Mouse (Mus musculus) hindbrain, embryonic 12.5 days (tissue): ENCODE results near the gene Aurka. TPM values are rescaled to one million over a fixed set of nuclear protein-coding genes. Genes with fewer than 3 reads are reported as not detected.

Source experiments
- ATAC-seq: fragments of 200-750 bp; cut with Nextera tagmentation; 2 replicates; pipeline ENCODE4 v1.8.0; 2017; ENCODE audit warnings: moderate TSS enrichment; ENCODE audit not compliant: low FRiP score
- H3K27ac ChIP-seq: fragments of 300-500 bp; sonication (generic); 2 replicates; pipeline ENCODE4 v1.5.1; 2016; ENCODE audit warnings: mild to moderate bottlenecking
- H3K27me3 ChIP-seq: fragments of 300-500 bp; sonication (generic); 2 replicates; pipeline ENCODE4 v1.6.1; 2016; ENCODE audit warnings: mild to moderate bottlenecking
- H3K36me3 ChIP-seq: fragments of 300-500 bp; sonication (generic); 2 replicates; pipeline ENCODE4 v1.6.1; 2016; ENCODE audit warnings: mild to moderate bottlenecking
- H3K4me1 ChIP-seq: fragments of 300-500 bp; sonication (generic); 2 replicates; pipeline ENCODE4 v1.6.1; 2016
- H3K4me2 ChIP-seq: fragments of 300-500 bp; sonication (generic); replicated peaks from 2 replicates; pipeline ENCODE4 v1.6.1; 2016; ENCODE audit warnings: mild to moderate bottlenecking
- H3K4me3 ChIP-seq: fragments of 300-500 bp; sonication (generic); 2 replicates; pipeline ENCODE4 v1.5.1; 2016; ENCODE audit warnings: mild to moderate bottlenecking
- H3K9ac ChIP-seq: fragments of 300-500 bp; sonication (generic); 2 replicates; pipeline ENCODE4 v1.6.1; 2016; ENCODE audit warnings: mild to moderate bottlenecking, moderate library complexity
- H3K9me3 ChIP-seq: fragments of 300-500 bp; sonication (generic); replicated peaks from 2 replicates; pipeline ENCODE4 v1.6.1; 2016; ENCODE audit warnings: mild to moderate bottlenecking
- WGBS: fragments of 180-500 bp; shearing (Covaris S2); methylation state at CpG from one replicate; pipeline ENCODE4 v1.1.7; 2016; 5-methylcytosine and 5-hydroxymethylcytosine counted together
- polyA plus RNA-seq: library from polyadenylated mRNA; unstranded; fragments of >200 nt; fragmentation: Nextera tagmentation; extraction: Ambion mirVana; gene quantifications from 2 replicates; pipeline ENCODE4 v1.2.1, GENCODE M21; 2016

The Aurka gene
- polyA plus RNA-seq, 1 experiment from 2014 or later, result 85.6 TPM

GRCm38 (mm10) chr2:172401116-172401825 is 30.9 kb upstream of the Aurka start:
- Histone ChIP-seq H3K36me3 (no peaks in the 10 kb centered on the region), H3K4me2 (no peak overlapping the region), H3K4me1 (peaks cover 10% of the 10 kb centered on the region), H3K9ac (no peak overlapping the region), H3K27me3 (no peaks in the 10 kb centered on the region), H3K4me3 (no peak overlapping the region), H3K9me3 (no peaks in the 10 kb centered on the region), H3K27ac (no peak overlapping the region)
- WGBS, result 73% methylated on average over 13 of the region's 13 CpGs
- no peak for ATAC-seq

- ATAC-seq, result peak; percentile 32; the same call in 1 of the 2 replicates
- H3K9ac ChIP-seq, result no peak overlapping the region
Measured at GRCm38 (mm10) chr2:172399901-172400300, 29.6 kb upstream of the Aurka start.

DNA sequence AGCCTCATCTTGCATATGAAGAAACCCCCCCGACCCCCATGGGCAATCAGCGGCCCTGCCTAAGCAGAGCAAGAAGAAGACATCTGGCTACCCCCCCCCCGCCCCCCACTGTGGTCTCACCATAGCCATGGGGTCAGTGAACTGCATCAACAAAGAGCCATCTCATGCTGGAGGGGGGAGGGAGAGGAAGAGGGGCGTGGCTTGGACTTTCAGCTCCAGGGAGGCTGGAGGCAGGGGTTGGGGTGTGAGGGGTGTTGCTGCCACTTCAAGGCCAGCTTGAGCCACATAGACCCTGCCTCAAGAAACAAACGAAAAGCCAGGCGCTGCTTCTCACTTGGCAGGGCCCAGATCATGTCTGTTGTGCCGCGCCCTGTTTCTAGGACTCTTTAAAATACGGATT is 25.6 kb upstream of the Aurka start:
- no peak for ATAC-seq
- H3K27me3 ChIP-seq, result no peaks in the 10 kb centered on the region
- no peak overlapping the region for H3K4me3 ChIP-seq
- H3K4me1 ChIP-seq, result peaks cover 15% of the 10 kb centered on the region
- H3K36me3 ChIP-seq, result no peaks in the 10 kb centered on the region
- H3K9ac ChIP-seq, result no peak overlapping the region
- no peak overlapping the region for H3K27ac ChIP-seq
- WGBS, result 33% methylated on average over 9 of the region's 9 CpGs
- no peaks in the 10 kb centered on the region for H3K9me3 ChIP-seq
- H3K4me2 ChIP-seq, result no peak overlapping the region

More at GRCm38 (mm10) chr2:172399901-172400300, 29.6 kb upstream of the Aurka start:
- WGBS, result 26% methylated on average over 9 of the region's 9 CpGs
- H3K36me3 ChIP-seq, result no peaks in the 10 kb centered on the region
- no peaks in the 10 kb centered on the region for H3K27me3 ChIP-seq
- H3K4me1 ChIP-seq, result peaks cover 15% of the 10 kb centered on the region
- no peaks in the 10 kb centered on the region for H3K9me3 ChIP-seq
- H3K27ac ChIP-seq, result no peak overlapping the region
- H3K4me2 ChIP-seq, result no peak overlapping the region
- H3K4me3 ChIP-seq, result no peak overlapping the region

- Histone ChIP-seq H3K36me3 (no peaks in the 10 kb centered on the region), H3K4me2 (no peak overlapping the region), H3K27me3 (no peaks in the 10 kb centered on the region), H3K9me3 (no peaks in the 10 kb centered on the region), H3K4me1 (peaks cover 7% of the 10 kb centered on the region), H3K27ac (no peak overlapping the region), H3K4me3 (no peak overlapping the region), H3K9ac (no peak overlapping the region)
- no peak for ATAC-seq
- 78% methylated on average over 4 of the region's 4 CpGs for WGBS
Measured at GRCm38 (mm10) chr2:172394671-172395070, 24.3 kb upstream of the Aurka start.

DNA sequence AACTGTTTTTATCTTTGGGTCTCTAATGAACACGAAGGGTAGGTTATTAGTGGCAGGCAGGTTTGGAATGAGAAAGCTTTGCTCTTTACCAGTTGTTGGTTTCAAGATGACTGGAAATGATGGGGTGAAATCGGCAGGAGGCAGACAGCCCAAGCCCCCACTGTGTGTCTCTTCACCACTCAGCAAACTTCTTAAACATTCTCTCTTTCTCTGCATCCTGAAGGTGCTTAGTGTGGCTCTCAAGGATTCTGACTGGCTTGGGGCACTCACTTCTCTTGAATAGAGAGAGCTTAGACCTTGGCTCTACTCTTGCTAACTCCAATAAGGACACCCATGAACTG is 23.7 kb upstream of the Aurka start:
- Histone ChIP-seq H3K4me1 (peaks cover 5% of the 10 kb centered on the region), H3K9ac (no peak overlapping the region), H3K4me2 (no peak overlapping the region), H3K27ac (no peak overlapping the region), H3K4me3 (no peak overlapping the region), H3K27me3 (no peaks in the 10 kb centered on the region), H3K9me3 (no peaks in the 10 kb centered on the region), H3K36me3 (no peaks in the 10 kb centered on the region)
- ATAC-seq, result no peak
- WGBS, result 60% methylated on average over 2 of the region's 2 CpGs

DNA sequence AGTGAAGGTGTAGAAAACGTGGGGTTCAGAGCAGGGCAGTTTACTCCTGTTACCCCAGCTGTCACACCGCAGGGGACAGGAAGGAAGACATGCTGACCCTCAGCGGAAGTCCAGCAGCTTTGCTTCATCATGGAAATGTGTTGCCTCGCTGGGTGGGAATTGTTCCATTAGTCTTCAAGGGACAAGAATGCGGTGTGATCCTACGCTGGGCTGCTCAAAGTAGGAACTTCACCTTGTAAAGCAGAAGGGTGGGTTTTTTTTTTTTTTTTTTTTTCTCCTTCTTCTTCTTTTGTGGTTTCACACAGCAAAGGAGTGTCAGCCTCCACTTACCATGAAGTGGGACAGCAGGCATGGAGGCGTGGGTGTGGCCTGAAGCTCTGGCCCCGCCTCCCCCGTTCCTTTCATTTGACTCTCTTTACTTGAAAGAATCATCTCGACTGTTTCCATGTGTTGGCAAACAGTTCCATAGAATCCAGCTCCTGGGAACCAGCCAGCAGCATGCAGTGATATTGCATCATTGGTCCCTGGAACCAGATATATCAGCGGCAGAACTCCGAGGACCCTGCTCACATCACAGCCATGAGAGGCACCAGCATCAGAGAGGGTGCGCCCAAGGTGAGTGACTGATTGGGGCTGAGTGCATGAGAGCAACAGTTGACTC is 23.2 kb upstream of the Aurka start, which contains the start of gene Cass4:
TSS of gene Cass4 (plus strand) at position 404 of the 661 bp plus-strand sequence.
- no peak within 1 kb of the TSS for H3K4me3 ChIP-seq
- H3K9ac ChIP-seq, result no peak within 1 kb of the TSS
- H3K36me3 ChIP-seq, result no peaks in the 10 kb centered on the region
- no peak within 1 kb of the TSS for H3K27ac ChIP-seq
- 38% methylated on average over 13 of the region's 13 CpGs for WGBS
- no peak within 1 kb of the TSS for H3K4me2 ChIP-seq
- no peak for ATAC-seq
- H3K4me1 ChIP-seq, result peaks cover 5% of the 10 kb centered on the region
- no peaks in the 10 kb centered on the region for H3K9me3 ChIP-seq
- no peaks in the 10 kb centered on the region for H3K27me3 ChIP-seq

GRCm38 (mm10) chr2:172392041-172392521 is 21.7 kb upstream of the Aurka start:
- Histone ChIP-seq H3K9ac (no peak overlapping the region), H3K27me3 (no peaks in the 10 kb centered on the region), H3K27ac (no peak overlapping the region), H3K4me2 (no peak overlapping the region), H3K4me3 (no peak overlapping the region), H3K4me1 (peaks cover 5% of the 10 kb centered on the region), H3K9me3 (no peaks in the 10 kb centered on the region), H3K36me3 (no peaks in the 10 kb centered on the region)
- ATAC-seq, result no peak
- 77% methylated on average over 10 of the region's 10 CpGs for WGBS

GRCm38 (mm10) chr2:172390341-172390740 is 20.0 kb upstream of the Aurka start:
- Histone ChIP-seq H3K27ac (no peak overlapping the region), H3K4me2 (no peak overlapping the region), H3K4me3 (no peak overlapping the region), H3K9ac (no peak overlapping the region), H3K9me3 (no peaks in the 10 kb centered on the region), H3K36me3 (no peaks in the 10 kb centered on the region), H3K27me3 (no peaks in the 10 kb centered on the region), H3K4me1 (no peaks in the 10 kb centered on the region; the same call in 1 of the 2 replicates)
- 50% methylated on average over 6 of the region's 6 CpGs for WGBS
- ATAC-seq, result no peak

GRCm38 (mm10) chr2:172384715-172385114 is 14.4 kb upstream of the Aurka start:
- ATAC-seq, result no peak
- peaks cover 29% of the 10 kb centered on the region for H3K36me3 ChIP-seq
- H3K4me1 ChIP-seq, result no peaks in the 10 kb centered on the region
- no peaks in the 10 kb centered on the region for H3K9me3 ChIP-seq
- no peak overlapping the region for H3K27ac ChIP-seq
- 92% methylated on average over 3 of the region's 3 CpGs for WGBS
- H3K4me2 ChIP-seq, result no peak overlapping the region
- no peak overlapping the region for H3K9ac ChIP-seq
- H3K27me3 ChIP-seq, result no peaks in the 10 kb centered on the region
- no peak overlapping the region for H3K4me3 ChIP-seq

DNA sequence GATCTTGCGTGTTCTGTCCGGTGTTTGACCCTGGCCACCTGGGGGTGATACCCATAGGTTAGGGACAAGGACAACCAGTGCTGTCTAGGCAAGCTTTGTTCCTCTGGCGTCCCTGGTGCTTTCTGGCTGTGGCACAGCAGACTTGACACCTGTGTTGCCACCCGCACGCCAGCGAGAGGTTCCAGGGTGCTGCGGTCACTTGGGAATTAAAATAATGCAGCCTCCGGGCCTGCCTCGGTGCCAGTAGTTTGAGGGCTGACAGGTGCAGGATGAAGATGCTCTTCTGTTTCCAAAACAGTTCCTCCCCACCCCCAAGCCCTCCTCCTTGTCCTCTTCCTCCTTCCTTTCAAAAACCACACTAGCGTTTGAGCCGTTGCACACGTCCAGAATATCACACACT is 11.6 kb upstream of the Aurka start:
- Histone ChIP-seq H3K36me3 (peaks cover 56% of the 10 kb centered on the region), H3K4me3 (no peak overlapping the region), H3K27me3 (no peaks in the 10 kb centered on the region), H3K4me2 (no peak overlapping the region), H3K9ac (no peak overlapping the region), H3K4me1 (no peaks in the 10 kb centered on the region), H3K9me3 (no peaks in the 10 kb centered on the region), H3K27ac (no peak overlapping the region)
- WGBS, result 89% methylated on average over 12 of the region's 12 CpGs
- ATAC-seq, result no peak

- no peak for ATAC-seq
- Histone ChIP-seq H3K4me3 (no peak overlapping the region), H3K36me3 (peaks cover 61% of the 10 kb centered on the region), H3K27ac (no peak overlapping the region), H3K4me1 (no peaks in the 10 kb centered on the region), H3K4me2 (no peak overlapping the region), H3K9ac (no peak overlapping the region), H3K27me3 (no peaks in the 10 kb centered on the region), H3K9me3 (no peaks in the 10 kb centered on the region)
- 92% methylated on average over 11 of the region's 11 CpGs for WGBS
Measured at GRCm38 (mm10) chr2:172381341-172381740, 11.0 kb upstream of the Aurka start.

DNA sequence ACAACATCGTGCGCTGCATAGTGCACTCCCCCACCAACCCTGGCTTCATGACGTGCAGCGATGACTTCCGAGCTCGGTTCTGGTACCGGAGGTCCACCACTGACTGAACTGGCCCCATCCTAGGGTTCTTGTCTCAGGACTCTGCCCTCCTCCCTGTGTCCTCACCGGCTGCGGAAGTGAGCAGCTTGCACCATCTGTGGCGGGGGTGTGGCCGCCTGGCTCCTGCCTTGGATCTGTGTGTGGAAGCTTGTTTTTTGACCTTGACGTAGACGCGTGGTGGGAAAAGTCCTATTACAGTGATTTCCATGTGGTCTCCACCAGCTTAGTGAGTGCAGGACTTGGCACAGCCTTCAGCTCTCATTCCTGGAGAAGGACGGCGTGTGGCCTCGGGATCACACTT is 10.2 kb upstream of the Aurka start:
- Histone ChIP-seq H3K27ac (no peak overlapping the region), H3K4me1 (no peaks in the 10 kb centered on the region), H3K4me3 (no peak overlapping the region), H3K27me3 (no peaks in the 10 kb centered on the region), H3K36me3 (peaks cover 69% of the 10 kb centered on the region), H3K9me3 (no peaks in the 10 kb centered on the region), H3K4me2 (no peak overlapping the region), H3K9ac (no peak overlapping the region)
- no peak for ATAC-seq
- 94% methylated on average over 17 of the region's 17 CpGs for WGBS

- 79% methylated on average over 7 of the region's 7 CpGs for WGBS
Measured at GRCm38 (mm10) chr2:172378332-172378731, 8.0 kb upstream of the Aurka start.

More at GRCm38 (mm10) chr2:172378332-172378731, 8.0 kb upstream of the Aurka start:
- peaks cover 89% of the 10 kb centered on the region for H3K36me3 ChIP-seq
- no peak overlapping the region for H3K4me2 ChIP-seq
- no peaks in the 10 kb centered on the region for H3K27me3 ChIP-seq
- no peaks in the 10 kb centered on the region for H3K9me3 ChIP-seq
- H3K9ac ChIP-seq, result no peak overlapping the region
- no peaks in the 10 kb centered on the region for H3K4me1 ChIP-seq
- H3K4me3 ChIP-seq, result no peak overlapping the region
- no peak overlapping the region for H3K27ac ChIP-seq
- ATAC-seq, result no peak
